Mouse (Mus musculus): ENCODE measurements around the gene Ranbp3l. TPM values are rescaled to one million over a fixed set of nuclear protein-coding genes. Genes with fewer than 3 reads are reported as not detected.

The Ranbp3l gene
- polyA plus RNA-seq, 1 experiment: not detected

GRCm38 (mm10) chr15:9110526-9111347 is 143.0 kb downstream of the Ranbp3l start:
- Histone ChIP-seq H3K4me3 (ENCODE audit: insufficient read depth, low read length) (no peak overlapping the region), H3K4me1 (ENCODE audit: control insufficient read depth, insufficient read depth, low read length) (no peaks in the 10 kb centered on the region), H3K27ac (ENCODE audit: insufficient read depth, low read length) (no peak overlapping the region)
- no peak for TF ChIP-seq POLR2A (IDR thresholded peaks at IDR 0.05; ENCODE audit: low read depth, low read length)

- Histone ChIP-seq H3K4me3 (ENCODE audit: insufficient read depth, low read length) (no peak overlapping the region), H3K27ac (ENCODE audit: insufficient read depth, low read length) (no peak overlapping the region), H3K4me1 (ENCODE audit: control insufficient read depth, insufficient read depth, low read length) (no peaks in the 10 kb centered on the region)
- TF ChIP-seq CTCF (IDR thresholded peaks at IDR 0.05; ENCODE audit: borderline replicate concordance, insufficient read depth, low read length) (no peak), POLR2A (IDR thresholded peaks at IDR 0.05; ENCODE audit: low read depth, low read length) (no peak)
Measured at GRCm38 (mm10) chr15:9111648-9112047, 143.9 kb downstream of the Ranbp3l start.

GRCm38 (mm10) chr15:9113556-9113955 is 145.8 kb downstream of the Ranbp3l start:
- Histone ChIP-seq H3K27ac (ENCODE audit: insufficient read depth, low read length) (no peak overlapping the region), H3K4me1 (ENCODE audit: control insufficient read depth, insufficient read depth, low read length) (no peaks in the 10 kb centered on the region), H3K4me3 (ENCODE audit: insufficient read depth, low read length) (no peak overlapping the region)
- no peak for TF ChIP-seq POLR2A (IDR thresholded peaks at IDR 0.05; ENCODE audit: low read depth, low read length)
- no peak for TF ChIP-seq CTCF (IDR thresholded peaks at IDR 0.05; ENCODE audit: borderline replicate concordance, insufficient read depth, low read length)

GRCm38 (mm10) chr15:9114131-9114530 is 146.4 kb downstream of the Ranbp3l start:
- no peaks in the 10 kb centered on the region for H3K4me1 ChIP-seq (ENCODE audit: control insufficient read depth, insufficient read depth, low read length)
- no peak for TF ChIP-seq POLR2A (IDR thresholded peaks at IDR 0.05; ENCODE audit: low read depth, low read length)
- no peak for TF ChIP-seq CTCF (IDR thresholded peaks at IDR 0.05; ENCODE audit: borderline replicate concordance, insufficient read depth, low read length)
- H3K4me3 ChIP-seq (ENCODE audit: insufficient read depth, low read length): no peak overlapping the region
- no peak overlapping the region for H3K27ac ChIP-seq (ENCODE audit: insufficient read depth, low read length)

- Histone ChIP-seq H3K27ac (ENCODE audit: insufficient read depth, low read length) (no peak overlapping the region), H3K4me3 (ENCODE audit: insufficient read depth, low read length) (no peak overlapping the region), H3K4me1 (ENCODE audit: control insufficient read depth, insufficient read depth, low read length) (no peaks in the 10 kb centered on the region)
- TF ChIP-seq POLR2A (IDR thresholded peaks at IDR 0.05; ENCODE audit: low read depth, low read length) (no peak), CTCF (IDR thresholded peaks at IDR 0.05; ENCODE audit: borderline replicate concordance, insufficient read depth, low read length) (no peak)
Measured at GRCm38 (mm10) chr15:9114599-9114998, 146.8 kb downstream of the Ranbp3l start.

Other genes starting within 250 kb of the Ranbp3l start
- 16.8 and 17.7 TPM in 2 replicates for gene Nadk2, start 103.3 kb downstream of the Ranbp3l start, polyA plus RNA-seq (2011; ENCODE audit: insufficient read length, low read depth, missing spikeins)
- 24.6 and 24.7 TPM in 2 replicates for gene Lmbrd2, start 172.6 kb downstream of the Ranbp3l start, polyA plus RNA-seq (2011; ENCODE audit: insufficient read length, low read depth, missing spikeins)
- 19.0 and 22.1 TPM in 2 replicates for gene Skp2, start 187.5 kb downstream of the Ranbp3l start, polyA plus RNA-seq (2011; ENCODE audit: insufficient read length, low read depth, missing spikeins)